Mouse (Mus musculus) ES-Bruce4 (cell line): ENCODE measurements around the gene Gm13030. TPM values are rescaled to one million over a fixed set of nuclear protein-coding genes. Genes with fewer than 3 reads are reported as not detected.
"Not testable (repeated sequence)": the region's sequence is repeated elsewhere in the genome, so short reads cannot be mapped to it uniquely, and the experiment has no call there.

ENCODE experiments used
- H3K27ac ChIP-seq: 2 replicates; pipeline ENCODE4 v1.5.1; 2012; ENCODE audit warnings: low read length, inconsistent platforms; ENCODE audit not compliant: insufficient read depth
- H3K27me3 ChIP-seq: 2 replicates; pipeline ENCODE4 v1.6.1; 2012; ENCODE audit warnings: mild to moderate bottlenecking, low read length, inconsistent platforms; ENCODE audit not compliant: control insufficient read depth, poor library complexity, insufficient read depth, severe bottlenecking
- H3K36me3 ChIP-seq: 2 replicates; pipeline ENCODE4 v1.6.1; 2012; ENCODE audit warnings: inconsistent platforms, mild to moderate bottlenecking, low read length, moderate library complexity; ENCODE audit not compliant: control insufficient read depth, poor library complexity, insufficient read depth, severe bottlenecking
- H3K4me1 ChIP-seq: one replicate; pipeline ENCODE4 v1.8.1; 2011; ENCODE audit warnings: low read length; ENCODE audit not compliant: control insufficient read depth, insufficient read depth
- H3K4me3 ChIP-seq: 2 replicates; pipeline ENCODE4 v1.5.1; 2011; ENCODE audit warnings: low read depth, mild to moderate bottlenecking, low read length
- H3K9ac ChIP-seq: 2 replicates; pipeline ENCODE4 v1.6.1; 2012; ENCODE audit warnings: low read depth, mild to moderate bottlenecking, inconsistent platforms; ENCODE audit not compliant: poor library complexity, severe bottlenecking
- H3K9me3 ChIP-seq: replicated peaks from 2 replicates; pipeline ENCODE4 v1.6.1; 2012; ENCODE audit warnings: mild to moderate bottlenecking, low read length, inconsistent platforms; ENCODE audit not compliant: control insufficient read depth, poor library complexity, insufficient read depth, severe bottlenecking
- CTCF ChIP-seq: IDR thresholded peaks from one replicate; pipeline ENCODE4 v1.8.1; 2011; ENCODE audit warnings: low read depth, low read length
- EP300 ChIP-seq: IDR thresholded peaks from 2 replicates; pipeline ENCODE4 v1.6.1; 2011; ENCODE audit warnings: low read depth, low read length; ENCODE audit not compliant: insufficient read depth
- POLR2A ChIP-seq: IDR thresholded peaks from one replicate; pipeline ENCODE4 v1.8.1; 2011; ENCODE audit warnings: low read length; ENCODE audit not compliant: insufficient read depth
- polyA plus RNA-seq: library from polyadenylated mRNA; stranded (reverse); fragments of >200 nt; gene quantifications from 2 replicates; pipeline ENCODE4 v1.2.4, GENCODE M21; 2011; ENCODE audit warnings: low read depth; ENCODE audit not compliant: missing spikeins, insufficient read depth, insufficient read length

Gm13030 gene
- polyA plus RNA-seq, 1 experiment, result not detected

- TF ChIP-seq EP300 (no peak), POLR2A (no peak), CTCF (no peak)
- Histone ChIP-seq H3K9ac (no peak overlapping the region), H3K27me3 (no peaks in the 10 kb centered on the region), H3K27ac (no peak overlapping the region), H3K9me3 (no peaks in the 10 kb centered on the region), H3K4me3 (no peak overlapping the region), H3K36me3 (no peaks in the 10 kb centered on the region), H3K4me1 (peaks cover 2% of the 10 kb centered on the region)
These were observed 2.2 kb upstream of the Gm13030 start for GRCm38 (mm10) chr4:138875986-138876385.

- H3K4me3 ChIP-seq, H3K9me3 ChIP-seq, H3K4me1 ChIP-seq, H3K27ac ChIP-seq, H3K9ac ChIP-seq, H3K36me3 ChIP-seq, H3K27me3 ChIP-seq: not testable (repeated sequence)
These were observed 1.5 kb upstream of the Gm13030 start for GRCm38 (mm10) chr4:138875275-138875674.

- H3K27me3 ChIP-seq, result no peaks in the 10 kb centered on the region
- TF ChIP-seq POLR2A (no peak), EP300 (no peak), CTCF (no peak)
These were observed 5.1 kb downstream of the Gm13030 start for GRCm38 (mm10) chr4:138868666-138869065.

GRCm38 (mm10) chr4:138866413-138866812 is 7.4 kb downstream of the Gm13030 start:
- no peak for TF ChIP-seq EP300
- peak; percentile 65 for TF ChIP-seq CTCF
- TF ChIP-seq POLR2A, result no peak
- H3K9me3 ChIP-seq, result no peaks in the 10 kb centered on the region
- H3K27me3 ChIP-seq, result no peaks in the 10 kb centered on the region

More at GRCm38 (mm10) chr4:138868666-138869065, 5.1 kb downstream of the Gm13030 start:
- H3K9ac ChIP-seq, result no peak overlapping the region
- no peak overlapping the region for H3K4me3 ChIP-seq
- H3K9me3 ChIP-seq, result no peaks in the 10 kb centered on the region
- H3K36me3 ChIP-seq, result no peaks in the 10 kb centered on the region
- no peak overlapping the region for H3K27ac ChIP-seq
- H3K4me1 ChIP-seq, result no peaks in the 10 kb centered on the region

GRCm38 (mm10) chr4:138865991-138866390 is 7.8 kb downstream of the Gm13030 start:
- TF ChIP-seq CTCF, result no peak
- TF ChIP-seq EP300, result no peak
- no peak for TF ChIP-seq POLR2A
- Histone ChIP-seq H3K4me1 (no peaks in the 10 kb centered on the region), H3K9ac (no peak overlapping the region), H3K9me3 (no peaks in the 10 kb centered on the region), H3K27ac (no peak overlapping the region), H3K27me3 (no peaks in the 10 kb centered on the region), H3K36me3 (no peaks in the 10 kb centered on the region), H3K4me3 (no peak overlapping the region)

More at GRCm38 (mm10) chr4:138866413-138866812, 7.4 kb downstream of the Gm13030 start:
- Histone ChIP-seq H3K4me1 (no peaks in the 10 kb centered on the region), H3K4me3 (no peak overlapping the region), H3K27ac (no peak overlapping the region), H3K36me3 (no peaks in the 10 kb centered on the region), H3K9ac (no peak overlapping the region)

GRCm38 (mm10) chr4:138865092-138865491 is 8.7 kb downstream of the Gm13030 start:
- Histone ChIP-seq H3K36me3 (no peaks in the 10 kb centered on the region), H3K4me1 (no peaks in the 10 kb centered on the region), H3K9me3 (no peaks in the 10 kb centered on the region), H3K9ac (no peak overlapping the region), H3K27ac (no peak overlapping the region), H3K27me3 (no peaks in the 10 kb centered on the region), H3K4me3 (no peak overlapping the region)
- TF ChIP-seq EP300, result no peak
- TF ChIP-seq CTCF, result no peak
- no peak for TF ChIP-seq POLR2A
